Mouse (Mus musculus) olfactory bulb, adult 2 months (tissue): ENCODE data around the gene Lrrfip1.

ENCODE experiments used
- CTCF ChIP-seq: fragments of 200-500 bp; IDR thresholded peaks from 2 replicates; pipeline ENCODE4 v1.5.1; 2012; ENCODE audit warnings: low read depth, mild to moderate bottlenecking, low read length, moderate library complexity; ENCODE audit not compliant: insufficient read depth
- POLR2A ChIP-seq: fragments of 200-500 bp; IDR thresholded peaks from 2 replicates; pipeline ENCODE4 v1.6.1; 2012; ENCODE audit warnings: mild to moderate bottlenecking, low read depth, low read length, moderate library complexity; ENCODE audit not compliant: insufficient read depth

DNA sequence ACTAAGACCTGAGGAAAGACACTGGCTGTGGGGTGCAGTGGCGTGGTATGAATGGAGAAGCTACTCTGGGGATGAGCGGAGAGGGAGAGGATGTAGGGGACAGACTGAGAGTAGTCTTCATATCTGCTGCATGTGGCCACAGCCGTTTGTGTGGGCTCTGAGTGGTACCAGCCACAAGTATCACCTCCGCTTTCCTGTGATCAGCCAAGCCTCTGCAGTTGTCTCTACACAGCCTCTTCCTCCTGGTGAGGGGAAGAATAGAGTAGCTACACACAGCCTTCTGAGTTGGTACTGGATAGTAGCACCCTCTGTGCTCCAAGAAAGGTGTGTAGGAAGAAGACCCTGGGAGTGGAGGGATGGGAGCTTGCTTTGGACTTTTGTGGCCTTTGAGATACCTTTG lies 38.7 kb downstream of the Lrrfip1 start:
- TF ChIP-seq CTCF (no peak), POLR2A (no peak)
